Mouse (Mus musculus): Measurements from ENCODE around the gene Ing3.
A peak's percentile ranks its signal among the peaks of the same experiment; 100 is the strongest.

The Ing3 gene

GRCm38 (mm10) chr6:21949226-21949731 lies at the start of gene Ing3:
Gene Ing3 (plus strand): TSS chr6:21949571.
- DNase-seq (ENCODE audit: low read depth, low spot score) = peak; percentile 97

- DNase-seq (ENCODE audit: low read depth, low spot score) = no peak
These were observed 39.7 kb upstream of the Ing3 start for GRCm38 (mm10) chr6:21909720-21910119.

GRCm38 (mm10) chr6:21910804-21911203 lies 38.6 kb upstream of the Ing3 start:
- DNase-seq (ENCODE audit: low read depth, low spot score) = no peak

DNA sequence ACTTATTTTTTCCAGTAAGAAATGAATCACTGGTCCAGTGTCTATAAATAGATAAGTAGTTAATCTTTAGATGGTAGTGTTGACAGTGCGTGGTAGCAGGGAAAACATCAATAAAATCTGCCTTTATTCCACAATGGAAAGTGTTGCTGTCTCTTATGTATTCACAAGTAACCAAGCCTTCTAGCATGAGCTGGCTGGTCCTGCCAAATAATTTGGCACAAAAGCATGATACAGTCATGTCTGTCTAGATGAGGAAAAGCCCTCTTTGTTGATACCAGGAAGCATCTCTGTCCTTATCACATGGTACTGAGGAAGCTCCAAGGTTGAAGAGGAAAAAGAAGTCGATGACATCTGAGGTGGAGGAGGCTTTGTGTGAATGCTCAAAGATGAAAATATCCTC lies 32.8 kb upstream of the Ing3 start:
- DNase-seq (ENCODE audit: low read depth, low spot score) = no peak

DNA sequence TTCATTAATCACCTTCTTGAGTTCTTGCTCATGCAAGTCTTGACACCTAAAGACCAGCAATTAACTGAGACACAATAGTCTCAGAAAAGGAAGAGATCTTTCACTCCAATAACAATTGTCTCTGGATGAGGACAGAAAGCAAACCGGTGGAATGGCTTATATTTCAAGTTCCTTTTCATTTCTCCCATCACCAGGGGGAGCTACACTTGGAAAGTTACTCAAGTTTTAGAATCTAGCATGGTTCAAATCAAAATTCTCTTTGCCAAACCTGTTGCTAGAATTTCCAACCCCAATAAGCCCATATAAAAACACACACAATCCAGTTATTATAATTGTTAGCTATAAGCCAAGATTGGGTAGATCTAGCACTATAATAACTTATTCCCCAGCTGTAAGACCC lies 25.2 kb upstream of the Ing3 start:
- no peak for DNase-seq (ENCODE audit: low read depth, low spot score)

- DNase-seq (ENCODE audit: low read depth, low spot score) = no peak
These were observed 11.3 kb upstream of the Ing3 start for GRCm38 (mm10) chr6:21937981-21938635.

DNA sequence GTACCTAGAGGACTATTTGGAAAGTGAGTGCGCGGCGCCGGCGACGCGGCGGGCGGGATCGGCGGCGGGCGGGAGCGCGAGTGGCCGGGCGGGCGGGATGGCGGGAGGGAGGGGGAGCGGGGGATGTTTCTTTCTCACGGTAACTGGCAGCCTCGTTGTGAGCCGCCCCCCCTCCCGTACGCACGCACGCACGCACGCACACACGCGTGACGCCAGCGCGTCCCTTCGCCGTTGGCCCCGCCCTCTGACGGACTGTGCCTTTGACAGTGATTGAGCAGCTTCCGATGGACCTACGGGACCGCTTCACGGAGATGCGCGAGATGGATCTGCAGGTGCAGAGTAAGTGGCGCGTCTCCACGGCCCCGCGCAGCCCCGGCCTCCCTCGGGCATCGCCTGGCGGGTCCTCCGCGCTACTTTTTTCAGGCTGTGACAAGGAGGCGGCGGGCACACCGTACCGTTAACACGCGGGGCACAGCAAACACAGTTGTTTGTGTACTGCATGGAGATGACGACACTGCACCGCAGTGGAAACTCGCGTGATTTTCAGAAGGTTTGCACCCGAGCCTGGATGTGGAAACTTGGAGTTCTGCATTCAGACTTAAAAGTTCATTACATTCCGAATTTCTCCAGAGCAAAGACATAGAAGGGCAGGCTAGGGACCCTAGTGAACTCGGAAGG lies 539 bp downstream of the Ing3 start:
- DNase-seq (ENCODE audit: low read depth, low spot score) = peak; percentile 93

DNA sequence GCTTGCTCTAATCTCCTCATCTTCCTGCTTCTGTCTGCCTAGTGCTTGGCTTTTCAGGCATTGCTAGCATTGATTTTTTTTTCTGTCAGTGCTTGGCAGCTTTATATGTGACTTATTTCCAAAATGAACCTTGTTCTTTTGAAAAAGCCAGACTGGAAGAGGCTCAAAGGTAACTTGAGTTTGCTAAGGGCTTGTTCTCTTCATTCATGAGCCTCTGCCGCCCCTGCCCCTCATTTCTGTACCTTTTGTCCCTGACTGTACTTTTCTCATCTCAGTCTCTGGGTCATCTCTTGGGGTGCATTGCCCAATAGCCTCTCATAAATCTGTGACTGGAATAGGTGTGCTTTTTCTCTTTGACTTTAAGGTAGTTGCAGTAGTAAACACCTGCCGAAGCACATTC lies 1.3 kb downstream of the Ing3 start:
- no peak for DNase-seq (ENCODE audit: low read depth, low spot score)

- no peak for DNase-seq (ENCODE audit: low read depth, low spot score)
These were observed 6.1 kb downstream of the Ing3 start for GRCm38 (mm10) chr6:21955468-21955867.

DNA sequence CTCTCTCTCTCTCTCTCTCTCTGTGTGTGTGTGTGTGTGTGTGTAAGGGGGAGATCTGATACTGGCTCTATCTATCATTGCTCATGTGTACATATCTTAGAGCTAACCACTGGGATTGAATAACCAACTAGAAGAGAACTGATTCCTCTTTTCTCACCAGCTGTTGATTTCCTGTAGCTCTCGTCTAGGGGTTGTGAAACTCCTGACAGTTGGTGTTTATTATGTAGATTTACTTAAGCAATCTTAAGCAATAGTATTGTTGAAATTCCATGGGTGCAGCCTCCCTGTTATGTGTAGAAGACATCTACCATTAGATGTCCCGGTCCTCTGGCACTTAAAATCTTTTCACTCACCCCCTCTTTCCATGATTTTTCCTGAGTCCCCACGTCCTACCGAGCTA lies 9.6 kb downstream of the Ing3 start:
- DNase-seq (ENCODE audit: low read depth, low spot score) = no peak

DNA sequence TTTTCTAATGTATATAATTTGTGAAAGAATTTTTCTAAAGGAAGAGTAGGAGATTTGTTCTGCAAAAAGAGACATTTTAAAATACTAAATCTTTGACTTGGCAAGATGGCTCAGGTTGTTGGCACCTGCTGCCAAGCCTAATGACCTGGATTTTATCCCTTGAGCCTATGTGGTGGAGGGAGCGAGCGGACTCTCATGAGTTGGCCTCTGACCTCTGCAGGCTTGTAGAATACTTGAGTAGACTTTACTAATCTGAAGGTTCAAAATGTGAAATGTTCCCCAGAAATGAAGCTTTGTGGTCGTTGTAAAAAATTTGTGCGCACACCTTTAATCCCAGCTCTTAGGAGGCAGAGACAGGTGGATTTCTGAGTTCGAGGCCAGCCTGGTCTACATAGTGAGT lies 10.5 kb downstream of the Ing3 start:
- DNase-seq (ENCODE audit: low read depth, low spot score) = no peak

DNA sequence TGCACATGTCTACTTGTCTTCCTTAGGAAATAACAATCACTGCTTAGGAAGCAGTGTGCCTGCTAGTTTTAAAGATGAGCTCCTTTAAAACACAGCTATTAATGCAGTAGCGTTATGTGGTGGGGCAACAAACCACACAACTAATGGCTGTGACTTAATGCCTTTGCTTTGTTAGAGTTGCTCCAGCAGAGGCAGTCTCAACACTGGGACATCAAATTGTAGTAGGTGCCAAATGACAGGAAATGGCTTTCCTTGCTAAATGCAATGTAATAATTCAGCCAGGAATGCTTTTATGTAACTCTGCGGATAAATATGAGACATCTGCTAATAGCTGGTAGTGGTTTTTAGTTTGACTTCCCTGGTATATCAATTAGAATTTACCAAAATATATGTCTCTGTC lies 28.2 kb downstream of the Ing3 start:
- DNase-seq (ENCODE audit: low read depth, low spot score) = no peak

- no peak for DNase-seq (ENCODE audit: low read depth, low spot score)
These were observed 31.7 kb downstream of the Ing3 start for GRCm38 (mm10) chr6:21981114-21981513.

GRCm38 (mm10) chr6:21984990-21985731 lies 35.8 kb downstream of the Ing3 start:
- DNase-seq (ENCODE audit: low read depth, low spot score) = peak; percentile 75

DNA sequence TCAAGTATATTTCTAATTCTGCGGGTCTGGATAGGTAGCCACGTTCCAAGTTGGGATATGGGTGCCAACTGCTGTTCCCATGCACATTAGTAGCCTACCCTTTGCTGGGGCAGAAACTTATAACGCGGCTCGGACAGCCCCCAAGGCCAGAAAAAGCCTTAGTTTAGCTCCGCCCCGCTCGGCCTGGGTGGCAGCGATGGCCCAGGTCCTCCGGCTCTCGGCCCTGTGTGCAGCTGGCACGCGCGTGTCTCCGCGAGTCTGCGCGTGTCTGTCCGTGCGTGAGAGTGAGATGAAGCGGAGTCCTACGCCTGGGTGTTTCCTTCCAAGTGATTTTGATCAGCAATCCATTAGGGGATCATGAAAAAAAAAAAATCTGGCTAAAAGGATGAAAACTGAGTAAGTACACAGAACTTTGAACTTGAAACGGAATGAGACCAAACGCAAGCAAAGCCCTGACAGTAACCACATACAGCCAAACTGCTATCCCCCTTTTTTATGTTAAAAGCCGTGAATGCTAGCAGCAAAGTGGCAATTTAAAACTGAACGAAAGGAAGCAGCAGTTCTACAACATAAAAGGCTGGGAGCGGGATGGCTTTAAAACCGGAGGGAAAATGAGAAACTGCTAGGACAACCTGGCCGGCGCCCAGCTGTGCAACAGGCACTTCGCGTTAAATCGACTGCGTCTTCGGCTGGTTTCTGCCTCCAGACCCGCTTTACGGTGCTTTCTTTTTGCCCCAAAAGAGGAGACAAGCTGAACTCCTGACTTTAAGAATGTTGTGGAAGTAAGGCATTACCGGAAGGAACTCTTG lies 36.6 kb downstream of the Ing3 start, which contains the start of gene Cped1:
Cped1 (plus strand) TSS at position 185 of the 809 bp plus-strand sequence.
- DNase-seq (ENCODE audit: low read depth, low spot score) = no peak

DNA sequence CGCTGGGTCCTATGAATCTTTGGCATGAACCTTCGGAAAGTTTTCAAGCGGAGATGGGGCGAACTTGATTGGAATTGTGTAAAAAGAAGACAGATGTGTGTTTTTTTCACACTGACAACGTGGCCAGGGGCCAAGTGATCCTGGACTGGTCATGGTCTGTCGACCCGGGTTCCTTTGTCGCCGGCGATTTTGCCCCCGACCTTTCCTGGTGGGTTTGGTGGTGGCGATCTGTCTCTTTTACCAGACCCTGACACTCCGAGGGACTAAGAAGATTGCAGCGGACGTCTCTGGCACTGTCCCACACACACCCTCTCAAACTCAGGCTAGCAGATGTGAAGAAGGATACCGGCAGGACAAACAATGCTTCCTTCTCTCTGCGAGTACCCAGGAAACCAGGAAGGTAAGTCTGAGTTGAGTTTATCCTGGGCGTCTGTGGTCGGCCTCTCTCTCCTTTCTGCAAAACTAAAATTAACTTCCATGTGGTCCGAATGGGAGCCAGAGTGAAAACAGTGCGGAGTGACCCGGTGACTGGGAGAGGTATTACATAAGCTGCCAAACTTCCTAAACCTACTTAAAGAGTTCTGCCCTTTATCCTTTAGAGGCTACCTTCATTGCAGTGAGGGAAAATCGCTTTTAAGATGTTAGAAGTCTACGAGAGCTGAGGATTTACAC lies 37.4 kb downstream of the Ing3 start:
- DNase-seq (ENCODE audit: low read depth, low spot score) = no peak

DNA sequence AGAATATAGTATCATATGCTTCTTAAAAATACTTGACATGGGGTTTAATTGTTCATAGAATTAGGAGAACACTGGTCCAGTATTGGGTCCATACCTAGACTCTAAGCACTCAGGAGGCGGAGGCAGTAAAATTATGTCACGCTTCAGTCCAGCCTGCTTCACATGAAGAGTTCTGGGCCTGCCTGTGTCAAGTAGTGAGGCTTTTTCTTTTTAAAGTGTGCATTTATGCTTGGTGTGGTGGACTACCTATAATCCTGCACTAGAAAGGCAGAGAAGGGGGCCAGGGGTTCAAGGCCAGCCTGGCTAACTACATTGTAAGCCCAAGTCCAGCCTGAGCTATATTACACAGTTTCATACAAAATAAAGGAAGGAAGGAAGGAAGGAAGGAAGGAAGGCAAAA lies 38.2 kb downstream of the Ing3 start:
- no peak for DNase-seq (ENCODE audit: low read depth, low spot score)

GRCm38 (mm10) chr6:21988296-21988695 lies 38.9 kb downstream of the Ing3 start:
- DNase-seq (ENCODE audit: low read depth, low spot score) = no peak

DNA sequence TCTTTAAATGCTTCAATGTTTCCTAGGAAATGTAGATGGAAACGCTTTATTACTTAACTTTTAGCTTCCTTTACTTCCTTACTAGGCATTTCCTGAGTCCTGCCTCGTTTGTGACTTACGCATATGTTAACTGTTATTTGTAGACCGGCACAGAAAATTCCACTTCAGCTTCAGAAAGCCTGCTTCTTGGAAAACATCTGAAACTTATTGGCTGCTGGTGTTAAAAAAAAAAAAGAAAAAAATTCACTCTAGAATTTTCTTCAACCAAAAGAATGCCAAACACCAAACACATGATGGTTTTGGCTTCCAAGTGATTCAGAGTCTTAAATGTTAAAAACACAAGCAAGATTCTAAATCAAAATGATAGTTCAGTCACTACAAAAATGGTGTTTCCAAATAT lies 39.7 kb downstream of the Ing3 start:
- no peak for DNase-seq (ENCODE audit: low read depth, low spot score)

DNA sequence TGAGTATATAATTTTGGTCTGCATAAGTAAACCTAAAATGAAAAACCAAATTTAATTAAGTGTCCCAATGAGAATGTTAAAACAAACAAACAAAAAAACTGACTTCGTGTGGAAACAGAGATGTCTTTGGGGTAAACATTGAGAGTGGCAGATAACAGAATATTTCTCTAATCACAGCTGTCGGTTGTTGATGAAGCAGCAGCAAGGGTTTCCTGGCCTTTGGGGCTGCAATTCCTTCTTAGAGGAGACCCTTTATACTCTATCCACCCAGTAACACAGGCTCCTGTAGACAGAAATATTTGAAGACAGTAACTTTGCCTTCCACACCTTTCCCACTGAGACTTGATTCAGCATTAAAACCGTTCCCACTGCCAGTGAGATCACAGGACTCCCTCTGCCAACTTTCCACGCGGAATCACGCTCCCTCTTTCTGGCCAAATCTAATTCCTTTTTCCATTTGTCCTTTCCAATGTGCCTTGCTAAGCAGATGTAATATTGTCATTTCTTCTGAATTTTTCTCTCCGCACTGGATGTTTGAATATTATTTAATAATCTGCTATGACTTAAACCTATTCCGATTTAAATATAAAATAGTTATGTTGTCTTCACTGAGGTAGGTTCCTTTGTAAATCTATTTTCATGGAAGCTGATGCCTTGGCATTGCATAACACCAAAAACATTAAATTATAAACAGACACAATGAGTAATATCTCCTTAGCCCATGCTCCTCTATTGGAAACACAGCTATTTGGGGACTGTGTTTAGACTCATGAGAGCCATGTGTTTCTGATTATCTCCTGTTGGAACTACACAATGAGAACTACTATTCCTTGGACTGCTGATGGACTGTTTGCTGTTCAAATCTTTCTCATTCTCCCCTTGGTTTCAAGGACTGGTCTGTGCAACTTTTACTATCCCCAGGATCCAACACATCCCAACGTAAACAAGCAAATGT lies 41.1 kb downstream of the Ing3 start:
- DNase-seq (ENCODE audit: low read depth, low spot score) = no peak
